Mouse (Mus musculus): ENCODE measurements around the gene Tnfaip2. TPM values are rescaled to one million over a fixed set of nuclear protein-coding genes. Genes with fewer than 3 reads are reported as not detected.
A peak's percentile ranks its signal among the peaks of the same experiment; 100 is the strongest.

Tnfaip2 gene
- total and polyA plus RNA-seq, 3 experiments = 12.2 to 19.5 (median 15.8) TPM

GRCm38 (mm10) chr12:111471721-111472120, 29.5 kb downstream of the Tnfaip2 start:
- DNase-seq = no peak

- DNase-seq = no peak
Measured at GRCm38 (mm10) chr12:111472886-111473285, 30.6 kb downstream of the Tnfaip2 start.

GRCm38 (mm10) chr12:111474384-111474783, 32.1 kb downstream of the Tnfaip2 start:
- no peak for DNase-seq

- DNase-seq = peak; percentile 66
Measured at GRCm38 (mm10) chr12:111474893-111475643, 32.8 kb downstream of the Tnfaip2 start.

- DNase-seq = no peak
Measured at GRCm38 (mm10) chr12:111478924-111479323, 36.7 kb downstream of the Tnfaip2 start.

GRCm38 (mm10) chr12:111479917-111480316, 37.6 kb downstream of the Tnfaip2 start:
- no peak for DNase-seq

- no peak for DNase-seq
Measured at GRCm38 (mm10) chr12:111485046-111485651, 42.9 kb downstream of the Tnfaip2 start.

- DNase-seq = peak; percentile 28
Measured at GRCm38 (mm10) chr12:111485652-111486306, 43.5 kb downstream of the Tnfaip2 start, which contains the start of gene Gm266. Gene Gm266, minus strand, starts transcription at chr12:111485823.

GRCm38 (mm10) chr12:111486455-111486854, 44.2 kb downstream of the Tnfaip2 start:
- DNase-seq = no peak

GRCm38 (mm10) chr12:111489261-111489865, 47.1 kb downstream of the Tnfaip2 start:
- no peak for DNase-seq

- peak; percentile 37 for DNase-seq
Measured at GRCm38 (mm10) chr12:111494931-111495330, 52.7 kb downstream of the Tnfaip2 start.

- DNase-seq = no peak
Measured at GRCm38 (mm10) chr12:111497076-111497475, 54.8 kb downstream of the Tnfaip2 start.

- DNase-seq = no peak
Measured at GRCm38 (mm10) chr12:111499617-111500016, 57.3 kb downstream of the Tnfaip2 start.

- no peak for DNase-seq
Measured at GRCm38 (mm10) chr12:111500725-111501124, 58.5 kb downstream of the Tnfaip2 start.

- DNase-seq = no peak
Measured at GRCm38 (mm10) chr12:111503063-111503567, 60.8 kb downstream of the Tnfaip2 start.

GRCm38 (mm10) chr12:111503571-111503970, 61.3 kb downstream of the Tnfaip2 start:
- DNase-seq = no peak

Other genes starting within 250 kb of the Tnfaip2 start
- not detected for gene Amn, start 171.4 kb upstream of the Tnfaip2 start, total RNA-seq (2021)
- 0.17 and 0.62 TPM in 2 replicates for gene Amn, start 171.4 kb upstream of the Tnfaip2 start, polyA plus RNA-seq (2012; rRNA removed)
- 100 to 1,000 TPM; 119 to 120 TPM for gene Cdc42bpb, start 64.8 kb upstream of the Tnfaip2 start, total RNA-seq (2021)
- gene Cdc42bpb, start 64.8 kb upstream of the Tnfaip2 start, polyA plus RNA-seq (2012; rRNA removed) = 339 and 354 TPM in 2 replicates
- under 1 TPM; 0.46 to 0.48 TPM for gene Lbhd2, start 35.7 kb upstream of the Tnfaip2 start, total RNA-seq (2021)
- gene Lbhd2, start 35.7 kb upstream of the Tnfaip2 start, polyA plus RNA-seq (2012; rRNA removed) = 0.17 and 0.30 TPM in 2 replicates
- gene Exoc3l4, start 25.5 kb upstream of the Tnfaip2 start, total RNA-seq (2021) = 1 to 10 TPM; 4.7 to 7.7 TPM
- 12.7 and 13.9 TPM in 2 replicates for gene Exoc3l4, start 25.5 kb upstream of the Tnfaip2 start, polyA plus RNA-seq (2012; rRNA removed)
- gene Gm266, start 43.4 kb downstream of the Tnfaip2 start, total RNA-seq (2021) = under 1 TPM in 1 of 2 experiments, not detected in 1; 0.23 TPM
- gene Gm266, start 43.4 kb downstream of the Tnfaip2 start, polyA plus RNA-seq (2012; rRNA removed) = 0.10 and 1.2 TPM in 2 replicates
- gene Eif5, start 95.5 kb downstream of the Tnfaip2 start, total RNA-seq (2021) = 100 to 1,000 TPM; 327 to 470 TPM
- gene Eif5, start 95.5 kb downstream of the Tnfaip2 start, polyA plus RNA-seq (2012; rRNA removed) = 210 and 254 TPM in 2 replicates
- gene Mark3, start 132.1 kb downstream of the Tnfaip2 start, total RNA-seq (2021) = 10 to 100 TPM; 83.2 to 95.9 TPM
- gene Mark3, start 132.1 kb downstream of the Tnfaip2 start, polyA plus RNA-seq (2012; rRNA removed) = 33.5 and 35.8 TPM in 2 replicates
- gene Ckb, start 229.9 kb downstream of the Tnfaip2 start, total RNA-seq (2021) = 10 to 100 TPM; 30.9 to 96.5 TPM
- gene Ckb, start 229.9 kb downstream of the Tnfaip2 start, polyA plus RNA-seq (2012; rRNA removed) = 192 and 265 TPM in 2 replicates
- 10 to 100 TPM; 13.7 to 15.8 TPM for gene Trmt61a, start 235.6 kb downstream of the Tnfaip2 start, total RNA-seq (2021)
- gene Trmt61a, start 235.6 kb downstream of the Tnfaip2 start, polyA plus RNA-seq (2012; rRNA removed) = 74.9 and 79.6 TPM in 2 replicates

Measured in adrenal gland, adult 2 months (tissue).